Mouse (Mus musculus) embryo, embryonic 10 days (tissue): ENCODE data around the gene C530008M17Rik.

Experiments used
- DNase-seq: peaks from one replicate; pipeline ENCODE4 v3.0.0-alpha.2; 2015; ENCODE audit warnings: low spot score

C530008M17Rik gene

GRCm38 (mm10) chr5:76665421-76665820 is 9.1 kb downstream of the C530008M17Rik start:
- DNase-seq = peak; percentile 82

DNA sequence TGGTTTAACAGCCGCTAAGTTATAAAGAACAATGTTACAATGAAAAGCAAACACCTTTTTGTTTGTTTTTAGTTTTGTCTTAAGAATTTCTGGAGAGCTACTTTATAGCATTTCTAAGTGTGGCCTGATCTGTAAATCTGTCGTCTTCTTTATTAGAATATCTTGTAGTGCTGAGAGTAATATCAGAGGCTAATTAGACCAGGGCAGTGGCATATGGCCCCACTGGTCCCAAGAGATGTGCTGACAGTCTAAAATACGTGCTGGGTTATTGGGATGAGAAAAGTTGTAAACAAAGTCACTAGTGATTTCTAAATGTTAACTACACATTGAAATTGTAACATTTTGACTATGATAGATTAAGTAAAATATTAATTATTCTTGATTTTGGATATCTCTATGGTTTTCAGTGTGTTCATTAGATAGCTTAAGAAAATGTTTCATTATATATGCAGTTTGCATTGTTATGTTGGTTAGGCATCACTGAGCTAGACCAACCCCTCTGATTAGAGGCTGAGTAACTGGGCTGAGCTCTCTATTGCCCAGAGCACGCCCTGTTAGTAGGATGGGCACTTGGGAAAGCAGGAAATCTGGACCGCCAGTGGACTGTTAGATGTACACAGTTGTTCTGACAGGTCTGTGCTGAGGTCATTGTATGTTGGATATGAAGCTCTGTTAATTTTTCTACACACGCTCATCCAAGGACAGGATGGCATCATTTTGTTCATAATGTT is 9.9 kb downstream of the C530008M17Rik start:
- no peak for DNase-seq

- DNase-seq = no peak
Measured at GRCm38 (mm10) chr5:76668118-76668517, 11.8 kb downstream of the C530008M17Rik start.

GRCm38 (mm10) chr5:76668547-76668946 is 12.2 kb downstream of the C530008M17Rik start:
- DNase-seq = no peak

- no peak for DNase-seq
Measured at GRCm38 (mm10) chr5:76670183-76670582, 13.9 kb downstream of the C530008M17Rik start.

DNA sequence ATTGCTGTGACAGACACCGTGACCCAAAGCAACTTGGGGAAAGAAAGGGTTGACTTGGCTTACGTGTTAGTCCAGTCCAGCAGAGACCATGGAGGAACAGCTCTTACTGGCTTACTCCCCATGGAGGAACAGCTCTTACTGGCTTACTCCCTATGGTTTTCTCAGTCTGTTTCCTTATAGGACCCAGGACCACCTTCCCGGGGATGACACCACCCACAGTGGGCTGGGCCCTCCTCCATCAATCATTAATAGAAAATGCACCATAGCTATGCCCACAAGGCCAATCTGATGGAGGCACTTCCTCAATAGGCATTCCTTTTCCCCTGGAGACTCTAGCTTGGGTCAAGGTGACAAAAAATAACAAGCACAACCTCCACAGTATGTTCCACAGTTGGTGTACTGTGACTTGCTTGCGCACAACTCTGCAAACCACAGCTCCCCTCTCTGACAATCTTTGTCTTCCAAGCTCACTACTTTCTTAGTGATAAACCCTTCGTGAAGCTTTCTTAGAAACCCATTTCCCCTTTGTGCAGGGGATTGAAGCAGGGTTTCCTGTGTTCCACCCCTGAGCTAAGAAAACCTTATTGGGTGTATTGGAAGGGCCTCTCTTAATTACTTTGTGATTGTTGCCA is 17.8 kb downstream of the C530008M17Rik start:
- no peak for DNase-seq

DNA sequence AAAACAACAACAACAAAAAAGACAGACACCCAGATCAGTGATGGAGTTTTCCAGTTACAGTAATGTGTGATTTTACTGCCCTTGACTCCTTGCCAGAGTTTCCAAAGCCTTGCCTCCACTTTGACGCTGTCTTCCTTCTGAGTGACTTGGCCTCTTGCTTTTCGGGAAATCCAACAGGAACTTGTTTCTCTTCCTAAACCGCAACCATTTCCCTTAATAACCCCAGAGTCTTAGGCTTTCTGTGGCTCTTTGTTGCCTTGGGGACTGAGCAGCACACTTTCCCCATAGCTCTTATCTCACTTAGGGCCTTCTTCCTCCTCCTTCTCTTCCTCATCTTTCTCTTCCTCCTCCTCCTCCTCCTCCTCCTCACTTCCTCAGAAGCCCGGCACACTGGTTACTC is 19.1 kb downstream of the C530008M17Rik start:
- no peak for DNase-seq

DNA sequence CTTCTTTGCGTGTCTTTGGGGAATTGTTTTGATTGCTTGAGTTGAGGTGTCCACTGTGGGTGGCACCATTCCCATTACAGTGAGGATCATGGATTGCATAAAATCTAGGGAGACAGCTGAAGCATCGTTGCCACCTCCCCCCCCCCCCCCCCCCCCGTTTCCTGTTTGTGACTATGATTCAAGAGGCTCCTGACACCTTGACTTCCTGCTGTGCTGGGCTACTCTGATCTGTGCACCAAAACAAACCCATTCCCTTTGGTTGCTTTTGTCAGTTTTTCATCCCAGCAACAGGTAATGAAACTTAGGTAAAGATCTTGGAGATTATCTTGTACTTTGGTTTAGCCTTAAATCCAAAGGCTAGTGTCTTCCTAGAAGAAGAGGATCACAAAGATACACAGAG is 24.6 kb downstream of the C530008M17Rik start:
- DNase-seq = no peak

DNA sequence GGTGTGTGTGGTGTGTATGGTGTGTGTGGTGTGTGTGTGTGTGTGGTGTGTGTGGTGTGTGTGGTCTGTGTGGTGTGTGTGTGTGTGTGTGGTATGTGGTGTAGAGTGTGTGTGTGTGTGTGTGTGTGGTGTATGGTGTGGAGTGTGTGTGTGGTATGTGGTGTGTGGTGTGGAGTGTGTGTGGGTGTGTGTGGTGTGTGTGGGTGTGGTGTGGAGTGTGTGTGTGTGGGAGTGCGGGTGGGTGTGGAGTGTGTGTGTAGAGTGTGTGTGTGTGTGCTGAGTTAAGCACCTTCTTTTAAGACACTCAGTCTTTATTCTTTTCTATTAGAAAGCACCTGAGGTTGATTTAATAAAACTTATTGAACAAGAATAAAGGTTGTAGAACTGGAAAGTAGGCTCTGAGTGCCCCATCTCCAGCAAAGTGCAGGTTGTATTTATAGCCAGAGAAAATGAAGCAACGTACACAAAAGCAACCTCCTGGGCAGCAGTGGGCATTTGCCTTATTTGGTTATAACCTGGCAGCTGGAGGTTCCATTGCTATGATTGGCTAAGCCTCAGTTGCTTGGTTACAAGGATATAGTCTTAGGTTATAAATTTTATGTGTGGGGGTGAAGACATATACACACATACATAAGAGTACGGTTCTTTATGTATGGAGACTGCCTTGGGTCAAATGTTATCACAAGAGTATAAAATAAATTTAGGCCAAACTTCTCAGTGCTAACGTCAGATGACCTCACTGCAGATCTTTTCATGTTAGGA is 25.8 kb downstream of the C530008M17Rik start:
- DNase-seq = no peak

- DNase-seq = no peak
Measured at GRCm38 (mm10) chr5:76683455-76683854, 27.1 kb downstream of the C530008M17Rik start.

GRCm38 (mm10) chr5:76684658-76685605 is 28.6 kb downstream of the C530008M17Rik start:
- no peak for DNase-seq

GRCm38 (mm10) chr5:76687961-76688600 is 31.8 kb downstream of the C530008M17Rik start:
- DNase-seq = no peak

DNA sequence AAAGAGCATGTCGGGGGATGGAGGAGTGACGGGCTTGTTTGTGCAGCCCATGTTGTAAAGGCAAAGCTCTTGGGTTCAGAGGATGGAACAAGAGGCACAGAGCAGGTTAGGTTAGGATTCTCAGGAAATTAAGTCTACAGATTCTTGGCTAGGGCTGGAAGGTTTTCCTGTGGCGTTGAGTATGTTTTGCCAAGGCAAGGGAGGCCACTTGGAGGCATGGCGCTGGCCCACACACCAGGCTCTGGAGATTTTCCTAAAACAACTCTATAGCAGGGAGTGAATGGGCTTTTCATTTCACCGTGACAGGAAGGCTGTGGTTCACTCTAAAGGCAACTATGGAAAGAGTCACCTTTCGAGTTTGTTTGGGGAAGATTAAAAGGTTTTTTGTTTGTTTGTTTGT is 32.3 kb downstream of the C530008M17Rik start:
- DNase-seq = no peak

- no peak for DNase-seq
Measured at GRCm38 (mm10) chr5:76690177-76690593, 33.9 kb downstream of the C530008M17Rik start.

DNA sequence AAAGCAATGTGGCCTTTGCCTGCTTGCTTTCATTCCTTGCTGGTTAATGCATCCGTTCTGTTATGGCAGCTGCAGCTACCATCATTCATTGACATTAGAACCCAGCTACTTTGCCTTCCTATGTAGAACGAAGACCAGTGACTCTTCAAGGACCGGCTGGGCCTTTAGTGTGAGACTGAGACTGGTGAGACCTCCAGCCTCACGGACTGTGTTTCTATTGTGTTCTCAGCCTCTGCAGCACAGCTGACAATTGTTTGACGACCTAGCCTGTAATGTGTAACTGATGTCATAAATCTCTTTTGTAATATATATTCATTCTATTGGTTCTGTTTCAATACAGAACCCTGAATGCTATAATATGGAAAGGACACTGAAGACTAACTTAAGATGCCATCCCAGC is 34.9 kb downstream of the C530008M17Rik start:
- DNase-seq = no peak

DNA sequence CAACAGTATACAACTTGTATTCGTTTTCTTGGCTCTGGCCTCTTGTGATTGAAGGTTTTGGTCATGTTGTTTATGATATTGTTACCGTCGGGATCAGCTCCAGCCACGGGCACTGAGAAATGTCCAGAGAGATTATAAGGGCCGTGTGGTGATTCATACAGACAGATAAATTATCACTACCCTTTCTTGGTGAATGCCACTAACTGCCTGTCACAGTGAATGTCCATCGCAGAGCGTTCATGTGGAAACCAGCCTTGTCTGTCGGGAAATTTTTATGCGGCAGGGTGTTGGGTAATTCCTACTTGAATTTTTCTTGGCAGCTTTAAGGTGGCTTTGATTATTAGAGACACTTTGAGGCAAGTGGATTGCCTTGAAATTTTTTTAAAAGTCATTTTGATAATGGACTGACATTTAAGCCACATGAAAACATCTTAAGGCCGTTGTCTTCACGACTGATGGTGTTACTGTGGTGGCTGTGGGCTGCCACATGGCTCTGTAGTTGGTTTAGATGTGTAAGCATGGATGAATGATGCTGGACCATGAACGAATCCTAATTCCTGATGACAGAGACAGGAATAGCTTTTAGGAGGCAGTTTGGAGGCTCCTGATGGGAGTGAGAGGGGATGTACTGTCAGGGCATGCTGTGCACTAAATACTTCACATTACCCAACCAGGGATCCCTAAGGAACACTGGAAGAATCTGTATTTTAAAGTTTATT is 35.6 kb downstream of the C530008M17Rik start:
- DNase-seq = no peak

GRCm38 (mm10) chr5:76697536-76697935 is 41.2 kb downstream of the C530008M17Rik start:
- no peak for DNase-seq

DNA sequence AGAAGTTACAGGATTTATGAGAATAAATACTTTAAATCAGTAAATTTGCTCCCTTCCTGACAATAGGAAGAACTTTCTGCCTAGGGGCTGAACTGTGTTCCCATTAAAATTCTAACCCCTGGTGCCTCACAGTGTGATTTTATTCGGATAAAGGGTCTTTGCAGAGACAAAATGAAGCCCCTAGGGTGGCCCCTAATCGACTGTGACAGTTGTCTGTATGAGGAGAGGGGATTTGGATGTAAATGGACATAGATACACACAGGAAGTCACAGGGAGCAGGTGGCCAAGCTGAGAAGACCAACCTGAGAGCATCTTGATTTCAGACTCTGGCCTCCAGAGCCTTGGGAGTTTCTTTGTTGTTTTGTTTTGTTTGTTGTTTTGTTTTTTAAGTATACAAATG is 41.9 kb downstream of the C530008M17Rik start:
- DNase-seq = no peak

GRCm38 (mm10) chr5:76701127-76701853 is 45.0 kb downstream of the C530008M17Rik start:
- no peak for DNase-seq

- DNase-seq = peak; percentile 23
Measured at GRCm38 (mm10) chr5:76702104-76702503, 45.8 kb downstream of the C530008M17Rik start.
